Mouse (Mus musculus): Measurements from ENCODE around the gene Pot1b. TPM values are rescaled to one million over a fixed set of nuclear protein-coding genes. Genes with fewer than 3 reads are reported as not detected.

The Pot1b gene
- total RNA-seq (2021) = 1 to 10 TPM; 6.3 to 6.9 TPM
- long read RNA-seq, experiment 1 = 0 reads
- long read RNA-seq, experiment 2, partial matches to known transcripts = 0 of 1 reads
- long read RNA-seq, experiment 2, other reads (novel, unspliced or antisense) = 1 of 1 reads

- peak; percentile 94 to 97 for DNase-seq (ENCODE audit: low spot score in 2 of 2)
These were observed at the start of gene Pot1b for GRCm38 (mm10) chr17:55711984-55712811. TSS of gene Pot1b (minus strand) at chr17:55712628.

GRCm38 (mm10) chr17:55751170-55751569 is 38.7 kb upstream of the Pot1b start:
- DNase-seq (ENCODE audit: low spot score in 2 of 2) = no peak

GRCm38 (mm10) chr17:55749786-55750185 is 37.4 kb upstream of the Pot1b start, which contains the start of gene Adgre4:
TSS of gene Adgre4 (plus strand) at chr17:55749984.
- DNase-seq (ENCODE audit: low spot score in 2 of 2) = no peak

GRCm38 (mm10) chr17:55736675-55737074 is 24.2 kb upstream of the Pot1b start:
- no peak for DNase-seq (ENCODE audit: low spot score in 2 of 2)

DNA sequence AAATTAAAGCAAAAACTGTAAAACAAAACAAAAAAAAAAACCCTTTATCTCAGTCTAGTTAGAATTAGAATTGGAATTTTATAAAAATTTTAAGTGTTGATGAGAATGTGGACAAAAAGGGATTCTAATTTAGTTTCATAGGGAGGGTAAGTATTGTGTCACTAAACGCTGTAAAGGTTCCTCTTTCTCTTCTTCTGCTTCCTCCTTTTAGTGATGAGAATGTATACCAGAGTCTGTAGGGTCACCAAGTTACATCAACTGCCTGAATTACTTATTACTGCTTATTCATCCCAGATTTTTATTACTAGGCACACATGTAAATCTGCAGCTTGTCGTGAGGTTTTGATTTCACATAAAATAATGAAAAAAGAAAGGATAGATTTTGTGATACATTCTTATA is 13.8 kb upstream of the Pot1b start:
- no peak for DNase-seq (ENCODE audit: low spot score in 2 of 2)

GRCm38 (mm10) chr17:55722250-55722649 is 9.8 kb upstream of the Pot1b start:
- DNase-seq (ENCODE audit: low spot score in 2 of 2) = no peak

DNA sequence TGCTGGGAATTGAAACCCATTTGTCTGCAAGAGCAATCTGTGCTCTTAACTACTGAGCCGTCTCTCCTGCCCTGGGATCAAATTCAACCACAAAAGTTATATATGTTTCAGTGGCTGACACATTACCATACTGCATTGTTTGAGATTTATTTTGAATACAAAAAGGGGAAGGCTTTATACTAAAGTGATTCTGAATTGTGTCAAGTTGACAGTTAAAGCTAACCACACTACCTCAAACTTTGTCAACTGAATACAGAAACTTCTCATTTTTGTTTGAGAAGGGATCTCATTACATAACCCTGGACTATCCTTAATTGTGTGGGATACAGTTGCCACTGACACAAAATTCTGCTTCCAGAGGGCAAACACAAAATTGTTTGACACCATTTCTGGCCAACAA is 8.8 kb upstream of the Pot1b start:
- no peak for DNase-seq (ENCODE audit: low spot score in 2 of 2)

DNA sequence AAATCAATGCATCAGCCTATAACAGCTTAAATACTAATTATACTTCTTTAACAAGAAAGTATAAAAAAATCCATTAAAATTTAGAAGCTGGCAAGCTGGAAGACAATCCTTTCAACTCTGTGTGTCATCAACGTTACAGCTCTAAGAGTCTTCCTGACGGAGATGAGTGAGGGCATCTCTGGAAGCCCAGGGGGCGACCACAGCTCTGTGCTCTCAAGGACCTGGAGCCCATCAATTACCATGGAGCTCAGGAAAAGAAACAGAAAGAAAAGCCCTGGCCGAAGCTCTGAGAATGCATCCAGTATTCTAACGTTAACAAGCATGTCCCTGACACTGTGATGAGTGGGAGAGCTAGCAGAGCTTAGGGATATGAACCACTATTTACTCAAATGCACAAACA is 9.6 kb downstream of the Pot1b start:
- DNase-seq (ENCODE audit: low spot score in 2 of 2) = no peak

GRCm38 (mm10) chr17:55702161-55702820 is 10.1 kb downstream of the Pot1b start:
- DNase-seq (ENCODE audit: low spot score in 2 of 2) = peak; percentile 50 to 78

DNA sequence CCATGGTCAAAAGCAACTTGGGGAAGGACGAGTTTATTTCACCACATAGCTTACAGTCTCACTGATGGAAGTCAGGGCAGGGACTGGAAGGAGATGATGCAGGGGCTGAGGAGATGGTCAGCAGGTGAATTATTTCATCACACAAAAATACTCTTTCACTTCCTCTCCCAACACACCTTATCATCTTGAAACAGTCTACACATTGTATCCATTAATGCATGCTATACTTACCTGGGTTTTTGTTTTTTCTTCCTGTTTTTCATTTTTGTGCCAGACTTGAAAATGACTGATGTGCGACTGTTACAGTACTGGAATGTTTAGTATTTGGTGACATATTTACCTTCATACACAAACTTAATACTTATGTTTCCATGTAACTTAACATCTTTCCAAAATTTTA is 13.0 kb downstream of the Pot1b start:
- DNase-seq (ENCODE audit: low spot score in 2 of 2) = no peak

DNA sequence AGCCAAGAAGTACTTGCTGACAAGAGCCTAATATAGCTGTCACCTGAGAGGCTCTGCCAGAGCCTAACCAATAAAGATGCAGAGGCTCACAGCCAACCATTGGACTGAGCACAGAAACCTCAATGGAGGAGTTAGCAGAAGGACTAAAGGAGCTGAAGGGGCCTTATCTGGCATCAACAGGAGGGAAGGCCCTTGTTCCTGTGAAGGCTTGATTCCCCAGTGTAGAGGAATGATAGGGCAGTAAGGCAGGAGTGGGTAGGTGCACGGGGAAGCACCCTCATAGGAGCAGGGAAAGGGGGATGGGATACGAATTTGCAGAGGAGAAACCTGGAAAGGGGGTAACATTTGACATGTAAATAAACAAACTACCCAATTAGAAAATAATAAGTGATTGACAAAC is 51.3 kb downstream of the Pot1b start:
- no peak for DNase-seq (ENCODE audit: low spot score in 2 of 2)

- no peak for DNase-seq (ENCODE audit: low spot score in 2 of 2)
These were observed 87.3 kb downstream of the Pot1b start, which contains the start of gene Vmn2r118 for GRCm38 (mm10) chr17:55625092-55625491. TSS of gene Vmn2r118 (minus strand) at chr17:55625192.

Other genes with a start within 250 kb of the Pot1b start
- not detected for gene Vmn2r118, start 87.4 kb downstream of the Pot1b start, total RNA-seq (2021)
- not detected for gene Adgre4, start 37.4 kb upstream of the Pot1b start, total RNA-seq (2021)
- 1 to 10 TPM; 7.7 to 9.7 TPM for gene Zfp119a, start 166.3 kb upstream of the Pot1b start, total RNA-seq (2021)
- gene Zfp959, start 179.5 kb upstream of the Pot1b start, total RNA-seq (2021) = 1 to 10 TPM; 8.1 to 8.2 TPM
- 1 to 10 TPM; 4.1 to 4.9 TPM for gene Zfp119b, start 236.9 kb upstream of the Pot1b start, total RNA-seq (2021)
- 1 to 10 TPM; 1.9 TPM for gene Ebi3, start 240.0 kb upstream of the Pot1b start, total RNA-seq (2021)
- gene Yju2, start 246.5 kb upstream of the Pot1b start, total RNA-seq (2021) = 10 to 100 TPM; 15.0 to 16.2 TPM